18 mouse cellular contexts compared by ENCODE assay signal in the genomic region with DNA sequence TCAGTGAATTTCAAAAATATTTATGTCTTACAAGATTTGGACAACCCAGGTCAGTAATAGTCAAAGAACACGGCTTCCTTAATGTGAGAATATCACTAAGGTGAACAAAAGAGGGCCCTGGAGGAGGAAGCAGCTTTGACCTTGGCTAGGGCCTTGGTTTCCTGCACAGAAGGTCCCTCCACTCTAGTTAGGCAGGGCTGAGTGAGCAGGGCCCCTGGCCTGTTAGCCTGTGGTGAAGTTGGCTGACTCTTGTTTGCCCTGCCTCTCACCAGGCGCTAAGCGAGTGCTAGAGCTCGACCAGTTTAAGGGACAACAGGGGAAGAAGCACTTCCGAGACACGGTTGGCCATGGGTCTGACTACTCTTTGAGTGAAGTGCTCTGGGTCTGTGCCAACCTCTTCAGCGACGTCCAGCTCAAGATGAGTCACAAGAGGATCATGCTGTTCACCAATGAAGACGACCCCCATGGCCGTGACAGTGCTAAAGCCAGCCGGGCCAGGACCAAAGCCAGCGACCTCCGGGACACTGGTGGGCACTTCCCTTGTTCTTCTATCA. TPM values are rescaled to one million over a fixed set of nuclear protein-coding genes. Genes with fewer than 3 reads are reported as not detected.
DNase-seq lines count a peak whose midpoint lies in the region; ATAC-seq and TF ChIP-seq lines count a peak whose summit lies in the region.
"Had no signal": no experiment of that assay in that cellular context is flagged by ENCODE, and none has a peak within 500 bp of the region (broad histone marks: within the 10 kb centered on the region; RNA-seq: fewer than 3 reads in every experiment).

No protein-coding gene starts in this region.

- no peak for TF ChIP-seq CTCF in intestine, postnatal 0 days (IDR thresholded peaks at IDR 0.05; ENCODE audit: low read depth)

- H3K4me2 ChIP-seq in heart, embryonic 12.5 days, result no peak overlapping the region
- no peak overlapping the region for H3K4me2 ChIP-seq in intestine, postnatal 0 days (replicated peaks; ENCODE audit: low read depth)
- H3K4me2 ChIP-seq: kidney, embryonic 15.5 days had no signal

- no peak for ATAC-seq in heart, embryonic 12.5 days (ENCODE audit: insufficient number of reproducible peaks, low FRiP score)
- ATAC-seq in hematopoietic stem cell, adult 5-6 weeks (replicated peaks in 1 of 2; ENCODE audit: insufficient read depth in 1 of 2, low FRiP score in 2 of 2, low TSS enrichment in 1 of 2, low read depth in 1 of 2, poor library complexity in 2 of 2, severe bottlenecking in 2 of 2), result peak; percentile 52 to 85
- no peak for ATAC-seq in intestine, postnatal 0 days
- ATAC-seq: hindbrain, embryonic 16.5 days had no signal

- H3K4me1 ChIP-seq in heart, embryonic 12.5 days (replicated peaks), result peaks cover 9% of the 10 kb centered on the region
- no peaks in the 10 kb centered on the region for H3K4me1 ChIP-seq in intestine, postnatal 0 days (replicated peaks; ENCODE audit: control insufficient read depth, insufficient read depth, low read length)
- H3K4me1 ChIP-seq: kidney, embryonic 15.5 days had no signal

- 76% methylated on average over 13 of the region's 13 CpGs for WGBS in heart, embryonic 12.5 days
- WGBS in intestine, postnatal 0 days, result 79% methylated on average over 13 of the region's 13 CpGs

- H3K4me3 ChIP-seq in heart, embryonic 12.5 days, result no peak overlapping the region
- H3K4me3 ChIP-seq in intestine, postnatal 0 days (ENCODE audit: low read depth, low read length), result no peak overlapping the region
- H3K4me3 ChIP-seq: heart, embryonic 10.5 days; kidney, embryonic 15.5 days had no signal

- H3K36me3 ChIP-seq in heart, embryonic 12.5 days, result peaks cover 80% of the 10 kb centered on the region
- H3K36me3 ChIP-seq in intestine, postnatal 0 days (ENCODE audit: control insufficient read depth, insufficient read depth), result peaks cover 44% of the 10 kb centered on the region

- no peak for DNase-seq in heart, adult 9 months (ENCODE audit: low spot score in 2 of 2)
- DNase-seq in ovary, postnatal 36 days (ENCODE audit: low spot score), result peak; percentile 25
- no peak for DNase-seq in ovary, postnatal 14 days (ENCODE audit: low spot score)
- peak; percentile 33 to 45 for DNase-seq in adrenal gland, adult 18-20 months (ENCODE audit: low spot score in 2 of 2)
- no peak for DNase-seq in embryo, embryonic 10.5 days (ENCODE audit: low spot score)
- DNase-seq: cerebellum, adult 11-12 months; left cerebral cortex, postnatal 4 days; right cerebral cortex, postnatal 14 days had no signal

- 0 out of 2 replicates have a peak, but pooled peaks cover 5% of the 10 kb centered on the region for H3K9me3 ChIP-seq in heart, embryonic 12.5 days (replicated peaks)
- no peaks in the 10 kb centered on the region for H3K9me3 ChIP-seq in intestine, postnatal 0 days (ENCODE audit: control insufficient read depth)
- H3K9me3 ChIP-seq: heart, embryonic 10.5 days; kidney, embryonic 15.5 days had no signal

- H3K27ac ChIP-seq in heart, embryonic 12.5 days (ENCODE audit: poor library complexity, severe bottlenecking), result 0 out of 2 replicates have a peak overlapping the region, but pooled peaks have one; percentile 30
- H3K27ac ChIP-seq in intestine, postnatal 0 days (ENCODE audit: low read depth, low read length), result no peak overlapping the region
- H3K27ac ChIP-seq: heart, embryonic 10.5 days; kidney, embryonic 15.5 days; liver, embryonic 14.5 days had no signal

- no peak overlapping the region for H3K9ac ChIP-seq in heart, embryonic 12.5 days
- H3K9ac ChIP-seq in intestine, postnatal 0 days (ENCODE audit: low read depth, low read length), result no peak overlapping the region
- H3K9ac ChIP-seq: kidney, embryonic 15.5 days; liver, embryonic 14.5 days had no signal

- H3K27me3 ChIP-seq in heart, embryonic 12.5 days (replicated peaks), result no peaks in the 10 kb centered on the region
- no peaks in the 10 kb centered on the region for H3K27me3 ChIP-seq in intestine, postnatal 0 days (replicated peaks; ENCODE audit: control insufficient read depth, insufficient read depth, low read length)
- H3K27me3 ChIP-seq: kidney, embryonic 15.5 days had no signal

RNA-seq across cellular contexts. Expression of a gene that starts 11.1 kb away (rescaled TPM):
- polyA plus RNA-seq in heart, embryonic 12.5 days (2016; fragmentation: Nextera tagmentation; extraction: Ambion mirVana), result 22.8 and 24.6 TPM in 2 replicates
- 100 to 1,000 TPM in 1 of 2 experiments, 10 to 100 TPM in 1; 52.7 to 123 TPM for total RNA-seq in adrenal gland, adult 18-20 months (2021)
- total RNA-seq in hematopoietic stem cell, adult 5-6 weeks (2017), result 8.3 and 10.0 TPM in 2 replicates
- polyA plus RNA-seq in intestine, postnatal 0 days (2015; fragmentation: Nextera tagmentation; extraction: Ambion mirVana), result 10.0 and 12.1 TPM in 2 replicates

RNA-seq across cellular contexts. Expression of a gene that starts 24.8 kb away (rescaled TPM):
- polyA plus RNA-seq in heart, embryonic 12.5 days (2016; fragmentation: Nextera tagmentation; extraction: Ambion mirVana), result 150 and 157 TPM in 2 replicates
- total RNA-seq in adrenal gland, adult 18-20 months (2021), result 10 to 100 TPM; 80.5 to 99.1 TPM
- total RNA-seq in hematopoietic stem cell, adult 5-6 weeks (2017), result 167 and 205 TPM in 2 replicates
- polyA plus RNA-seq in intestine, postnatal 0 days (2015; fragmentation: Nextera tagmentation; extraction: Ambion mirVana), result 86.1 and 99.0 TPM in 2 replicates

RNA-seq across cellular contexts. Expression of a gene that starts 35.0 kb away (rescaled TPM):
- polyA plus RNA-seq in heart, embryonic 12.5 days (2016; fragmentation: Nextera tagmentation; extraction: Ambion mirVana), result 68.7 and 80.2 TPM in 2 replicates
- 10 to 100 TPM; 55.8 to 88.9 TPM for total RNA-seq in adrenal gland, adult 18-20 months (2021)
- total RNA-seq in hematopoietic stem cell, adult 5-6 weeks (2017), result 364 and 390 TPM in 2 replicates
- polyA plus RNA-seq in intestine, postnatal 0 days (2015; fragmentation: Nextera tagmentation; extraction: Ambion mirVana), result 22.6 and 23.2 TPM in 2 replicates

RNA-seq across cellular contexts. Expression of a gene that starts 36.3 kb away (rescaled TPM):
- polyA plus RNA-seq in heart, embryonic 12.5 days (2016; fragmentation: Nextera tagmentation; extraction: Ambion mirVana), result not detected in 2 replicates
- not detected for total RNA-seq in adrenal gland, adult 18-20 months (2021)
- not detected in 2 replicates for total RNA-seq in hematopoietic stem cell, adult 5-6 weeks (2017)
- polyA plus RNA-seq in intestine, postnatal 0 days (2015; fragmentation: Nextera tagmentation; extraction: Ambion mirVana), result not detected in 2 replicates
- total RNA-seq: layer of hippocampus, postnatal 14 days; left cerebral cortex, postnatal 4 days; MEL had no signal
- polyA plus RNA-seq: heart, embryonic 10.5 days; hindbrain, embryonic 16.5 days; liver, embryonic 14.5 days; neural tube, embryonic 14.5 days had no signal

RNA-seq across cellular contexts. Expression of a gene that starts 42.3 kb away (rescaled TPM):
- polyA plus RNA-seq in heart, embryonic 12.5 days (2016; fragmentation: Nextera tagmentation; extraction: Ambion mirVana), result not detected in 2 replicates
- total RNA-seq in adrenal gland, adult 18-20 months (2021), result not detected
- total RNA-seq in hematopoietic stem cell, adult 5-6 weeks (2017), result not detected in 2 replicates
- polyA plus RNA-seq in intestine, postnatal 0 days (2015; fragmentation: Nextera tagmentation; extraction: Ambion mirVana), result not detected in 2 replicates
- total RNA-seq: layer of hippocampus, postnatal 14 days; left cerebral cortex, postnatal 4 days; MEL had no signal
- polyA plus RNA-seq: heart, embryonic 10.5 days; hindbrain, embryonic 16.5 days; kidney, embryonic 15.5 days; liver, embryonic 14.5 days; neural tube, embryonic 14.5 days had no signal

Comparison
In these comparisons a context has a peak if more than half of its experiments do, and no peak if none do; other contexts are left out.
1. DNase-seq: peak in ovary, postnatal 36 days (single experiment) and adrenal gland, adult 18-20 months (2 of 2); none in heart, adult 9 months (0 of 2), ovary, postnatal 14 days (single experiment) and embryo, embryonic 10.5 days (single experiment).
2. ATAC-seq: peak in hematopoietic stem cell, adult 5-6 weeks (2 of 2); none in heart, embryonic 12.5 days (single experiment) and intestine, postnatal 0 days (single experiment).